Mouse (Mus musculus) erythroblast, embryonic 14.5 days (primary cell): ENCODE data around the gene Kctd6.

ENCODE experiments used
- GATA1 ChIP-seq: IDR thresholded peaks from 2 replicates; pipeline ENCODE4 v1.6.1; 2012; ENCODE audit warnings: low read length, inconsistent platforms, mixed read lengths
- TAL1 ChIP-seq: IDR thresholded peaks from 3 replicates; pipeline ENCODE4 v1.6.1; 2012; ENCODE audit warnings: low read length, inconsistent platforms, mixed read lengths

DNA sequence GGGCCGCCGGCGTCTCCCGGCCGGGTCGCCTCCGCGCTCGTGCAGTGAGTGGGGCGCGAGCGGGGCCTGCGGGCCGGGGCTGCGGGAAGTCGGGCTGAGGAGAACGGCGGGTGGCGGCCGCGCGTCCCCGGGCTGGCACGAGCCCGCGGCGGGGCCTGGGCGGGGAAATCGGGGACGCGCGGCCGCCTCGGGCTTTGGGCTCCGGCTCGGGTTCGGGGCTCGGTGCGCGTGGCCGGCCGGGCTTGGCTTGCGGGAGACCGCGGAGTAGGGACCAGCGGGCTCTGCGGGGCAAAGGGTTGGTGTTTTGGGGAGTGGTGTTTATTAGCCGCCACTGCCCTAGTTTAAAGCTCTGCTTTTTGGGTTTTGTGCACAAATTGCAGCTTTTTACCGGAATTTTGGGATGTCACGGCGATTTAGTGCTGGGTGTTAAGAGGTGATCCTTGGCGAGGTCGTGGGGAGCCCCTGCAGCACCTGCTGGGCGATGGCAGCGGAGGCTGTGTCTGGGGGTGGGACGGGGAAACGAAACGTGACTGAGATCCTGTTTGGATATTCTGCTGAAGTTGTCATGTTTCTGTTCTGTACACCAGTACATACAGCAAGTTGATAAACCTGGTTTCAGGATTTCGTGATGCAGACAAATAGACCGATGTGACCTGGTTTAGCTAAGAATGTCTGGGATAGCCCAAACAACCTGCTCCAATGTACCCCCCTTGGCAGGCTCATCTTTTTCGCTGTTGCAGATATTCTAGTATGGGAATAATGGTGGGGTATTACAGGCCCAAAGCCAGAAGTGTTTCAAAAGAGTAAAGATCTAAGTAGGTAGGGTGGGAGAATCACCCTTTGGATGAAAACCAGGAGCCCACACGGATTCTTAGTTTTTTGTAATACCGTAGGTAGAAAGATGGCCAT lies 613 bp downstream of the Kctd6 start:
- TF ChIP-seq GATA1, result no peak
- TF ChIP-seq TAL1, result no peak
